Mouse (Mus musculus) ES-CJ7 (cell line): ENCODE results near the gene Uggt2.
A peak's percentile ranks its signal among the peaks of the same experiment; 100 is the strongest.
"Not testable (repeated sequence)": the region's sequence is repeated elsewhere in the genome, so short reads cannot be mapped to it uniquely, and the experiment has no call there.

ENCODE experiments used
- DNase-seq: peaks from one replicate; pipeline ENCODE4 v3.0.0; 2011; ENCODE audit warnings: low read depth, low spot score

Gene Uggt2

GRCm38 (mm10) chr14:118981711-118982428 lies 117.4 kb downstream of the Uggt2 start:
- DNase-seq, result not testable (repeated sequence)

- no peak for DNase-seq
These were observed 118.3 kb downstream of the Uggt2 start for GRCm38 (mm10) chr14:118980890-118981289.

DNA sequence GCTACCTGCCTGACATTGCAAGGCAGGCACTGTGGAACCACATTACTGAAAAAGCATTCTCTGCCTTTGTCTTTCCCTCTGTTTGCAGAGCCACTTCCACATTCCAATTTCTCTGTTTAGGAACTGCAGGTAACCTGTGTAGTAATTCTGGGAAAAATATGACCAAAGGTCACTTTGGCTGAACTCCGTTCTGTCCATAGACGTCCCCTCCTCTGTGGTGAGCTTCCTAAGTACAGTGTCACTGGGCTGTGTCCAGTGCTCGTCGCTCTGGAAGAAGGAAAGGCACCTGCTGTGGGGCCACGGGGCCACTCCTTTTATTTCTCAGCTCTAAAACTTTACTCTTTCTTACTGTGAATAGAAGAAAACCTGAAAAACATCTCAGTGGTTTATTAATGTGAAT lies 118.9 kb downstream of the Uggt2 start:
- no peak for DNase-seq

GRCm38 (mm10) chr14:118979571-118980325 lies 119.5 kb downstream of the Uggt2 start:
- no peak for DNase-seq

DNA sequence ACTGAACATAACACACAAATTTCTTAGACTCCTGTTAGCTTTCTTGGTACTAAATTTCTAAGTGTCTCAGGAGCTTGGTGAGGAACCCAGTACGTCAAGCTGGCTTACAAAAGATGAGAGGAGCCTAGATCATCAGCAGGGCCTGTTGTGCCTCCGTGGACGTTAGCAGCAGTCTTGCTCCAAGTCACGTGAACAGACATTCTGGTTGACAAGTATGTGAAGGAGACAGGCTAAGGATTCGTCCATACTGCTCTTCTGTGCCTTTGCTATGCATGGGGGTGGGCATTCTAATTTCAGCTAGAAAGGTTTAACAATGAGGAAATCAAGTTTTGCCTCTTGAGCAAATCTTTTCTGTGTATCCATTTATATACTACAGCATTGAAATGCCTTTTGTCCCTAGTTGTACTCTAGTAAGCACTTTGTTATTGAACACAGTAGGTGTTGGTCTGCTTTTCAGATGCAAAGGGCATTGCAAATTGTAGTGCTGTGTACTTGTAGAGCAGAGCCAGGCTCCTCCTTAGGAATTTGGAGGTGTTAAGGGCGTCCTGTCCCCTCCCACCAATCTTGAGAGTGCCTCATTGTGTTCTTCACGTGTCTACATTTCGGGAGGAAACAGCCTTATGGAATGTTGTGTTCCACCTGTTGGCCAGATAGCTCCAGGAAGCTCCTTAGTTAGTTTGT lies 122.0 kb downstream of the Uggt2 start:
- peak; percentile 89 for DNase-seq

GRCm38 (mm10) chr14:118972268-118972667 lies 127.0 kb downstream of the Uggt2 start:
- DNase-seq, result no peak

GRCm38 (mm10) chr14:118967646-118968045 lies 131.6 kb downstream of the Uggt2 start:
- DNase-seq, result peak; percentile 18

- DNase-seq, result no peak
These were observed 133.8 kb downstream of the Uggt2 start for GRCm38 (mm10) chr14:118965356-118966000.

GRCm38 (mm10) chr14:118958010-118958409 lies 141.2 kb downstream of the Uggt2 start:
- DNase-seq, result no peak

DNA sequence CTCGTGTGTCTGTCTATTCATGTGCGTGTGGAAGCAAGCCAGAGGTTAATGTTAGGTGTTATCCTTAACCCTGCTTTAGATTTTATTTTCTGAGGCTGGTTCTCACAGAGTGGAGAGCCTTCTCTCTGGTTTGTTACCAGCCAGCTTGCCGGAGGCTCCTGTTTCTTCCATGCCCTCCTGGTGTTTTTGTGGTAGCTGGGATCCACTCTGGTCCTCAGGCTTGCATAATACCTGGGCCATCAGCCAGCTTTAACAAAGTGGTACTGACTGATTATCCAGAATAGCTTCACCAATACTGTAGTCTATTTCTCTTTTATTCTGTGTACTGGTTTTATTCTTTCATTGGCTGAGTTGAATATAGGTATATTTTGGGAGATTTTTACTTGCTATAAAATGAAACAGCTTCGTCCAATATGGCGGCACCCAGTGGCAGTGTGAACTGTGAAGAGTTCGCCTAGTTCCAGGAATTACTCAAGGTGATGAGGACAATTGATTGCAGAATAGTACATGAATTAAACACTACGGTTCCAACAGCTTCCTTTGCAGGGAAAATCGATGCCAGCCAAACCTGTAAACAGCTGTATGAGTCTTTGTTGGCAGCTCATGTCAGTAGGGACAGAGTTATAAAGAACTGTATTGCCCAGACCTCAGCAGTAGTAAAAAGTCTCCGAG lies 147.2 kb downstream of the Uggt2 start:
- DNase-seq, result no peak

DNA sequence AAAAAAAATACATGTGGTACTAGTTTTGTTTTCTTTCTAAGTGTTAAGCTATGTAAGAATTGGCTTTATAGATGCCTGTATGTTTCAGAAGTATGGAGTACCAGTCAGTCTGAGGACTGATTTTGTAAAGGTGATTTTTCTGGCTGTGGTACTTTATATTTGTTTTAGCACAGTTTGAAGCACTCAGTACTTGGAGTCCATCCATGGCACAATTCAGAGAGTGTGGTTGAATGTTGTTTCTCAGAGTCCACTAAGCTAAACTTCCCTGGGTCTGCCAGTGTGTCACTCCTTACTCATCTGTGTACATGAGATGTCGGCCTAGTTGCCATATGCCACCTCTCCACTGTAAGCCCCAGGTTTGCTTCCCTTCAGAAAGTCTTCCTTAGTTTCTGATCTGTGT lies 150.4 kb downstream of the Uggt2 start:
- no peak for DNase-seq

- no peak for DNase-seq
These were observed 154.5 kb downstream of the Uggt2 start for GRCm38 (mm10) chr14:118944702-118945101.

GRCm38 (mm10) chr14:118942076-118942475 lies 157.2 kb downstream of the Uggt2 start:
- no peak for DNase-seq

DNA sequence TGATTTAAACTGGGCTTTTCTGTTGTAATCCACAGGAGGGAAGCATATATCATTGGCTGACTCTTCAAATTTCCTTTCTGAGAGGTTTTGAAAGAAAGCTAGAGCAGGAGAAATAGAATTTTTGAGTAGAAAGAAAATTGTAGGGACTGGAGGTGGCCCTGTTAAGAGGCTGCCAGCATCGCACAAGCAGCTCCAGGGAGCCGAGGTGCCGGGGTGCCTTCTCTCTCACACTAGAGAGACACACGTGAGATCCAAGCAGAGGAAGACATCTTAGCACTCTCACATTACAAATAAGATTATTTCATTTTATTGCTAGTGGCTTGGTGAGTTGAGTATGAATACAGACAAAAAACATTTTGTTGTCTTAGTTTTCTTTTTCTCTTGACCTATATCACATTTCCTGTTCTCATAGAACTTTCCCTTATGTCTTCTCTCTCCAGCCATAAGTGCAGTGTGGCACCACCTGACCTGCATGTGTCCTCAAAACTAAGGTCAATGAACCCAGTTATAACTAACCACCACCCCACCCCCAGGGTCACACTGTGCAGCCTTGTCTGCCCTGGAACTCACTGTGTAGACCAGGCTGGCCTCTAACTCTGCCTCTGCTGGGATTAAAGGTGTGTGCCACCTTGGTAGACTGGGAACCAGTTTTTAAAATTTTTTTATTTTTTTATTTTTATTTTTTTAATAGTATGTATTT lies 158.3 kb downstream of the Uggt2 start:
- DNase-seq, result no peak

DNA sequence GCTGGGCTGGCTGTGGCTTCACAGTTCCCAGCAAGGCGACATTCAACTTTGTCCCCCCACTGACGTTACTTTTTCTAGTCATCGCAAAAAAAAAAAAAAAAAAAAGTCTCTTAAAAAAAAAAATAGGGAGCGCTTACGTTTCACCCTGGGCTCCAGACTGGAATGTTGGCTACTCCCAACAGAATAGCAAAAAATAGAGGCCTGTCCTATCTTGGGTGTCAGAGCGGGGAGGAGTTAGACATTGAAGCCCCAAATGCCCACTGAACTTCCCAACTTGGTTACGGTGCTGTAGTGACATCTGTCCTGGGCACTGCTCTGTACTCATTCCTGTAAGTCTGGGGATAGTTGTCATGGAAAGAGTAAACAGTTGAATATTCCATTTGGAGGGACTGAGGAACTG lies 160.7 kb downstream of the Uggt2 start:
- DNase-seq, result no peak

DNA sequence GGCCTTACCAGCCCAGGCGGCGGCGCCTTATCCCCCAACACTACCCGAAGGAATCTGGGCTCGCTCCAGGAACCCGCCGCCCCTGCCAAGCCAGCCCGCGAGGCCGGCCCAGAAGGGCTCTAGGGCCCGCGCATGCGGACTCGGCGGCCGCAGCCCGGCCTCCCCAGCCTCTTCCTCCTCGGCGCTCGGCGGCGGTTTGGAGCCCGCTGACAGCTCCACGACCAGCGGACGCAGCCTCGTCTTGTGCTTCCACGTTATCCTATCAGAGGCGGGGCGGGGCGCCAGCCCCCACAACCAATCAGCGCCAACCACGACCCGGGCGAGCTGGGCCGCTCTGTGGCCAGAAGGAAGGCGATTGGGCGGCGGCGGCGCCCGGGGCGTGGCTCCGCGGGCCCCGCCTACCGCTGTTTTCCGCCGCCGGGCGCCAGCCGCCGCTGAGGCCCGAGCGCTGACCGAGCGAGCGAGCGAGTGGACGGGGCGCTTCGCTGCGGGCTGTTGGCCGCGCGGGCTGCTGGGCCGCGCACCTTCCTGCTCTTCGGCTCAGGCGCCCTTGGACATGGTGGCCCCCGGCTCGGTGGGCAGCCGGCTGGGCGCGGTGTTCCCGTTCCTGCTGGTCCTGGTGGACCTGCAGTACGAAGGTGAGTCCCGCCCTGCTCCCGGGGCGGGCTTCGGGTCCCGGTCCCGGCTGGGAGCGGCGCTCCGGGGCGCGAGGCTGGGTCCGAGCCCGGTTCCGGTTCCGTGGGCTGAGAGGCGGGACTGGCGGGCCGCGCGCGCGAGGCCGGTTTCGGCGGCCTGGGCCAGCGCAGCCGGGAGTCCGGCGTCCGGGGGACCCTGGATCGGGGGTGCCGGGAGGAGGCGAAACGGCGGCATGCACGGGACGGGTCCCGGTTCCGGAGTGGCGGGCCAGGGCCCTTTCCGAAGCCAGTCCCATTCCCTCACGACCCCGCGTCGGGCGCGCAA lies 161.4 kb downstream of the Uggt2 start, which contains the start of gene Dnajc3:
Gene Dnajc3 (plus strand): TSS at position 444 of the 960 bp plus-strand sequence.
- peak; percentile 94 for DNase-seq

- DNase-seq, result no peak
These were observed 162.3 kb downstream of the Uggt2 start for GRCm38 (mm10) chr14:118936952-118937351.

GRCm38 (mm10) chr14:118936236-118936635 lies 163.0 kb downstream of the Uggt2 start:
- DNase-seq, result no peak
